Comparison of ENCODE assay signal across 30 mouse cellular contexts in the genomic region with DNA sequence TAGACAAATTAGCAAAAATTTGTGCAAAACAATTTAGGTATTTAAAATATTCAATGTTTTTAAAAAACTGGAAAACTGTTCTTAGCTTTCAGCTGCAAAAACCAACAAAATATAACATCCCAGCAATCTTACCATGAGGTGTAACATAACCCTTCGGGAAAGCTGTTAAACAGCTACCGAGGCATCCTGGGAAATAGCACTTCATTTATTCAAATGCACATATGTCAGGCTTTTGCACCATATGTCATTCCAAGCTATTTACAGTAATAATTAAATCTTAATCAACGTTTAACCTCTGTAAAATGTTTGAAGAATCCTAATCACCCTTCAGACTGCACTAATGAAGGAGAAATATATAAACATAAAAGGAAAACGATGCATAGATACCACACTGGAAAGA. TPM values are rescaled to one million over a fixed set of nuclear protein-coding genes. Genes with fewer than 3 reads are reported as not detected.
DNase-seq lines count a peak whose midpoint lies in the region; ATAC-seq lines count a peak whose summit lies in the region.
"Had no signal": no experiment of that assay in that cellular context is flagged by ENCODE, and none has a peak within 500 bp of the region (broad histone marks: within the 10 kb centered on the region; RNA-seq: fewer than 3 reads in every experiment).

No protein-coding gene starts in this region.

- no peaks in the 10 kb centered on the region for H3K36me3 ChIP-seq in forebrain, embryonic 14.5 days (ENCODE audit: control insufficient read depth, insufficient read depth, low read length)
- peaks cover 2% of the 10 kb centered on the region; the same call in 1 of the 2 replicates for H3K36me3 ChIP-seq in forebrain, embryonic 10.5 days (replicated peaks)
- H3K36me3 ChIP-seq in limb, embryonic 12.5 days, result no peaks in the 10 kb centered on the region
- H3K36me3 ChIP-seq in limb, embryonic 10.5 days, result no peaks in the 10 kb centered on the region
- H3K36me3 ChIP-seq: G1E; heart, embryonic 15.5 days; hindbrain, embryonic 12.5 days; limb, embryonic 13.5 days; lung, embryonic 15.5 days; midbrain, embryonic 10.5 days; midbrain, embryonic 15.5 days; neural tube, embryonic 15.5 days; stomach, embryonic 15.5 days had no signal

- no peak overlapping the region for H3K9ac ChIP-seq in forebrain, embryonic 14.5 days (ENCODE audit: low read length)
- H3K9ac ChIP-seq in limb, embryonic 12.5 days (replicated peaks), result no peak overlapping the region
- H3K9ac ChIP-seq: heart, embryonic 15.5 days; hindbrain, embryonic 12.5 days; lung, embryonic 15.5 days; midbrain, embryonic 15.5 days; neural tube, embryonic 15.5 days; stomach, embryonic 15.5 days had no signal

- H3K4me1 ChIP-seq in forebrain, embryonic 14.5 days (ENCODE audit: control insufficient read depth, insufficient read depth, low read length), result peaks cover 30% of the 10 kb centered on the region
- H3K4me1 ChIP-seq in forebrain, embryonic 10.5 days, result peaks cover 58% of the 10 kb centered on the region
- peaks cover 42% of the 10 kb centered on the region for H3K4me1 ChIP-seq in limb, embryonic 12.5 days (replicated peaks)
- H3K4me1 ChIP-seq in limb, embryonic 10.5 days, result peaks cover 45% of the 10 kb centered on the region
- H3K4me1 ChIP-seq: heart, embryonic 15.5 days; midbrain, embryonic 15.5 days had no signal

- peak; percentile 92 for DNase-seq in forebrain, embryonic 14.5 days (ENCODE audit: low spot score)
- no peak for DNase-seq in forebrain, embryonic 10.5 days (ENCODE audit: extremely low spot score, low spot score)
- DNase-seq in layer of hippocampus, adult 9-10 months (ENCODE audit: low spot score), result peak; percentile 63
- no peak for DNase-seq in layer of hippocampus, postnatal 10 days (ENCODE audit: low spot score in 2 of 2)
- no peak for DNase-seq in limb, embryonic 10.5 days (ENCODE audit: low spot score)
- DNase-seq in kidney, postnatal 14 days, result no peak
- DNase-seq: cerebellum, adult 11 months; cerebellum, adult 9-10 months; cerebellum, postnatal 36 days; gastrocnemius, postnatal 10 days; kidney, adult 8-10 months; thymus, postnatal 14 days had no signal

- no peaks in the 10 kb centered on the region for H3K27me3 ChIP-seq in forebrain, embryonic 14.5 days (replicated peaks; ENCODE audit: control insufficient read depth, insufficient read depth, low read length)
- H3K27me3 ChIP-seq in forebrain, embryonic 10.5 days (ENCODE audit: poor library complexity, severe bottlenecking), result peaks cover 11% of the 10 kb centered on the region; the same call in 1 of the 2 replicates
- H3K27me3 ChIP-seq in limb, embryonic 12.5 days, result peaks cover 6% of the 10 kb centered on the region; the same call in 1 of the 2 replicates
- peaks cover 8% of the 10 kb centered on the region; the same call in 1 of the 2 replicates for H3K27me3 ChIP-seq in limb, embryonic 10.5 days (ENCODE audit: low read depth, poor library complexity, severe bottlenecking)
- H3K27me3 ChIP-seq: heart, embryonic 15.5 days; limb, embryonic 13.5 days; lung, embryonic 15.5 days; midbrain, embryonic 15.5 days; neural tube, embryonic 15.5 days; stomach, embryonic 15.5 days had no signal

- H3K4me2 ChIP-seq in forebrain, embryonic 14.5 days (ENCODE audit: low read length), result no peak overlapping the region
- H3K4me2 ChIP-seq in limb, embryonic 12.5 days, result no peak overlapping the region
- H3K4me2 ChIP-seq: heart, embryonic 15.5 days; hindbrain, embryonic 12.5 days; limb, embryonic 13.5 days; liver, embryonic 11.5 days; lung, embryonic 15.5 days; midbrain, embryonic 15.5 days; neural tube, embryonic 15.5 days; stomach, embryonic 15.5 days had no signal

- H3K4me3 ChIP-seq in forebrain, embryonic 14.5 days (ENCODE audit: low read depth, low read length), result no peak overlapping the region
- no peak overlapping the region for H3K4me3 ChIP-seq in forebrain, embryonic 10.5 days
- no peak overlapping the region for H3K4me3 ChIP-seq in limb, embryonic 12.5 days (replicated peaks)
- no peak overlapping the region for H3K4me3 ChIP-seq in limb, embryonic 10.5 days
- H3K4me3 ChIP-seq: heart, embryonic 15.5 days; hindbrain, embryonic 12.5 days; limb, embryonic 13.5 days; lung, embryonic 15.5 days; midbrain, embryonic 10.5 days; midbrain, embryonic 15.5 days; neural tube, embryonic 15.5 days; stomach, embryonic 15.5 days had no signal

- H3K27ac ChIP-seq in forebrain, embryonic 14.5 days (ENCODE audit: low read depth, low read length), result peak overlapping the region; percentile 70; the same call in 1 of the 2 replicates
- no peak overlapping the region for H3K27ac ChIP-seq in forebrain, embryonic 10.5 days
- H3K27ac ChIP-seq in limb, embryonic 12.5 days, result peak overlapping the region; percentile 56; the same call in 1 of the 2 replicates
- H3K27ac ChIP-seq in limb, embryonic 10.5 days, result no peak overlapping the region
- H3K27ac ChIP-seq: heart, embryonic 15.5 days; hindbrain, embryonic 12.5 days; kidney, postnatal 0 days; limb, embryonic 13.5 days; lung, embryonic 15.5 days; midbrain, embryonic 15.5 days; neural tube, embryonic 15.5 days; stomach, embryonic 15.5 days had no signal

- peak; percentile 71 for ATAC-seq in forebrain, embryonic 14.5 days
- ATAC-seq in limb, embryonic 12.5 days (ENCODE audit: insufficient number of reproducible peaks, insufficient read depth, low FRiP score, low TSS enrichment, low read depth), result no peak
- ATAC-seq: intestine, embryonic 16.5 days; midbrain, embryonic 15.5 days had no signal

- no peaks in the 10 kb centered on the region for H3K9me3 ChIP-seq in forebrain, embryonic 14.5 days (replicated peaks; ENCODE audit: control insufficient read depth, low read length)
- H3K9me3 ChIP-seq in forebrain, embryonic 10.5 days, result no peaks in the 10 kb centered on the region
- H3K9me3 ChIP-seq in limb, embryonic 12.5 days, result no peaks in the 10 kb centered on the region
- H3K9me3 ChIP-seq in limb, embryonic 10.5 days (replicated peaks), result no peaks in the 10 kb centered on the region
- H3K9me3 ChIP-seq: G1E; heart, embryonic 15.5 days; hindbrain, embryonic 12.5 days; limb, embryonic 13.5 days; lung, embryonic 15.5 days; midbrain, embryonic 10.5 days; midbrain, embryonic 15.5 days; neural tube, embryonic 15.5 days; stomach, embryonic 15.5 days had no signal

- 42% methylated on average over 4 of the region's 4 CpGs for WGBS in forebrain, embryonic 14.5 days
- 90% methylated on average over 4 of the region's 4 CpGs for WGBS in forebrain, embryonic 10.5 days
- WGBS in limb, embryonic 12.5 days, result 53% methylated on average over 4 of the region's 4 CpGs
- WGBS in limb, embryonic 10.5 days, result 78% methylated on average over 4 of the region's 4 CpGs

RNA-seq across cellular contexts. Expression of a gene that starts 31.0 kb away (rescaled TPM):
- polyA plus RNA-seq in forebrain, embryonic 14.5 days (2014; fragmentation: Nextera tagmentation; extraction: Ambion mirVana), result 61.3 and 68.6 TPM in 2 replicates
- 26.5 and 35.8 TPM in 2 replicates for polyA plus RNA-seq in forebrain, embryonic 10.5 days (2016; fragmentation: Nextera tagmentation; extraction: Ambion mirVana)
- 10 to 100 TPM; 22.1 to 23.1 TPM for total RNA-seq in layer of hippocampus, postnatal 10 days (2021)
- polyA plus RNA-seq in limb, embryonic 12.5 days (2016; fragmentation: Nextera tagmentation; extraction: Ambion mirVana), result 1.5 TPM in 2 replicates
- polyA plus RNA-seq in limb, embryonic 10.5 days (2016; fragmentation: Nextera tagmentation; extraction: Ambion mirVana), result 1.8 and 3.9 TPM in 2 replicates
- total RNA-seq: adrenal gland, adult 8-10 months; G1E; gastrocnemius, postnatal 10 days; heart, postnatal 25 days; megakaryocyte progenitor cell, adult 5-6 weeks had no signal
- polyA plus RNA-seq: G1E; heart, embryonic 15.5 days; large intestine, adult 2 months; liver, embryonic 16.5 days; lung, embryonic 15.5 days; neural tube, embryonic 15.5 days; stomach, embryonic 15.5 days had no signal

Comparison
In these comparisons a context has a peak if more than half of its experiments do, and no peak if none do; other contexts are left out.
1. DNase-seq: peak in forebrain, embryonic 14.5 days (single experiment) and layer of hippocampus, adult 9-10 months (single experiment); none in forebrain, embryonic 10.5 days (single experiment), layer of hippocampus, postnatal 10 days (0 of 2), limb, embryonic 10.5 days (single experiment) and kidney, postnatal 14 days (single experiment).
2. H3K27ac ChIP-seq: peak in forebrain, embryonic 14.5 days (single experiment) and limb, embryonic 12.5 days (single experiment); none in forebrain, embryonic 10.5 days (single experiment) and limb, embryonic 10.5 days (single experiment).